Mouse (Mus musculus): ENCODE data around the gene Ywhae.
A peak's percentile ranks its signal among the peaks of the same experiment; 100 is the strongest.

Ywhae gene

DNA sequence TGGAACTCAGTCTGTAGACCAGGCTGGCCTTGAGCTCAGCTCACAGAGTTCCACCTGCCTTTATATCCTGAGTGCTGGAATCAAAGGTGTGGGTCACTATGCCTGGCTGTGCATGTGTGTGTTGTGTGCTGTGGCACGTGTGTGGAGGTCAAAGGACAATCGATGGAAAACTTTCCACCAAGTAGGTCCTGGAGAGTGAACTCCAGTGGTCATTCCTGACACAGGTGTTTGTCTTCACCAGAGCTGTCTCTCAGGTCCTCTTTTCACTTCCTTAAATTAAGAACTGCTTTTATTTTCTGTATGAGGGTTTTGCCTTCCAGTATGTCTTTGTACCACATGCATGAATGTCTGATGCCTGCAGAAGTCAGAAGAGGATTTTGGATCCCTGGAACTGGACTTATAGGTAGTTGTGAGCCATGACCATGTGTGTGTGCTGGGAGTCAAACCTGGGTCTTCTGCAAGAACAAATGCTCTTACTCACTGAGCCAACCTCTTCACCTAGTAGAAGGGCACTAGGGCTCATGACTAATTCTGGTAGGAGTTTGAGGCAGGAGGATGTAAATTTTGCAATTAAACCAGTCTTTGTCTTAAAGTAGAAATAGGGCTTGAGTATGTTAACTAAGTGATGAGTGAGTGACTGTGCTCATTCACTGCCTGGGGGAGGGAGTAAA is 5.3 kb downstream of the Ywhae start:
- no peak for DNase-seq (ENCODE audit: low read depth, low spot score)

DNA sequence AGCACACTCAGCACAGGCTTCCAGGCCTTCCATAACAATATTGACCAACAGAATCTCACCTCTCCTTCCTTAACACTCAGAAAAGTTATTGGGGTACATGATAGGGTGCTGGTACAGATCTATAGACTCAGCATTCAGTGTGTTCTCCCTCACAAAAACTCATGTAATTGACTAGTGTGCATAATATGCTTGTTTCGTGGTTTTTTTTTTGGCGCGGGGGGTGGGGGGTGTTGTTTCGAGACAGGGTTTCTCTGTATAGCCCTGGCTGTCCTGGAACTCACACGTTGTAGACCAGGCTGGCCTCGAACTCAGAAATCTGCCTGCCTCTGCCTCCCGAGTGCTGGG is 5.8 kb downstream of the Ywhae start:
- DNase-seq (ENCODE audit: low read depth, low spot score): no peak

DNA sequence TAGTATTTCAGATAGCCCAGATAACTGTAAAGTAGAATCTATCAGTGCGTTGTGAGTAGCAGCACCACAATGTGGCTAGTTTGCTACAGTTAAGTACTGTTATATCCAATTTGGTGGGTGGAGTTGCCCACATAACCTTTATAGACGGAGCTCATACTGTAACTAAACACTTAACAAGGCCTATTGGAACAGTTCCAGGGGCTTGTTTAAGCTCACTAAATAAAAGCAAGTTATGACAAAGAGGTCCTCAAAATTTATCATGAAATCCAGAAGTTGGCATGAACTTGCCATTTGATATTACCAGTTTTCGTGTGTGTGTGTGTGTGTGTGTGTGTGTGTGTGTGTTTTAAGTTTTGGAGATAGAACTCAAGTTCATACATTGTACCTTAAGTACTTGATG is 7.5 kb downstream of the Ywhae start:
- DNase-seq (ENCODE audit: low read depth, low spot score): no peak

DNA sequence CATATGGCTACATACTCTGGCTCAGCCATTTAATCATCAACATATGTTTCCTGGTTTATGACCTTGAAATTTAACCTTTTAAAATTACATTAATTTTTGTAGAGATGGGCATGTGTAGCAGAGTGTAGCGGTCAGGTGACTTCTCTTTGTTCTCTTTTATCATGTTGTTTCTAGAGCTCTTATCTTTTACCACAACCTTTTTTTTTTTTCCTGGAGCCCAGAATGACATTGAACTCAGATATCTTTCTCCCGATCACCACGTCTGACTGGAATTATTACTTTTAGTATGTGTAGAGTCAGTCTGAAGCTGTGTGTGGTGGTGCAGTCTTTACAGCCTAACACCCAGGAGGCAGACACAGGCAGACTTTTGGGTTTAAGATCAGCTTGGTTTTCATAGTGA is 8.9 kb downstream of the Ywhae start:
- DNase-seq (ENCODE audit: low read depth, low spot score): no peak

DNA sequence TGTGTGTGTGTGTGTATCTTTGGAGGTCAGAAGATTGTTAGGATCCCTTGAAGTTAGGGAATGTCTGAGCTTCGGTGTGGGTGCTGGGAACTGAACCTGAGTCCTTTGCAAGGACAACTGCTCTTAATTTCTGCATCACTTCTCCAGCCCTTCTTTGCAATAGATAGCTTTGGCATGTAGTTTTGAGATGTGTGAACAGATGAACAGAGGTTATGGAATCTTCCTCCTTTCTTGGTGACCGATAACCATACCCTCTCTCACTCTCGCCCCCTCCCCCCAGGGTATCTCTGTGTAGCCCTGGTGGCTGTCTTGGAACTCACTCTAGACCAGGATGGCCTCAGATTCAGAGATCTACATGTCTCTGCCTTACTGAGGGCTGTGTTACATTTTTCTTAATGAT is 12.1 kb downstream of the Ywhae start:
- DNase-seq (ENCODE audit: low read depth, low spot score): no peak

DNA sequence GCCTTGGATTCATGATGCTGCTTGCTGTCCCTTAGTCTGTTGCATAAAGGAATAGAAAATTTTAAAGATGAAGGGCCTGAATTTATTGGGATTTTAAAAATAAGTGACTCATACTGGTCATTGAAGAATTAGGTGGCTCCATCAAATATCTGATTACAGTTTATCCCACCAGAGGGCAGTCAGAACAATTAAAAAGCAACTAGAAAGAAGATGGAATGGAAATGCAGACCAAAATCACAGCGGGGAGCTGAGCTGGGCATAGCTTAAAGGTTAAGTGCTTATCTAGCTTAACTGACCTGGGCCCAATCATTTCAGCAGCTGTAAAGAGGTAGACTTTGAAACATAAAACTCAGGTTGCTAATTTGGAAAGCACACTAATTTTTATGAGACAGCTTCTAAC is 17.9 kb downstream of the Ywhae start:
- DNase-seq (ENCODE audit: low read depth, low spot score): no peak

DNA sequence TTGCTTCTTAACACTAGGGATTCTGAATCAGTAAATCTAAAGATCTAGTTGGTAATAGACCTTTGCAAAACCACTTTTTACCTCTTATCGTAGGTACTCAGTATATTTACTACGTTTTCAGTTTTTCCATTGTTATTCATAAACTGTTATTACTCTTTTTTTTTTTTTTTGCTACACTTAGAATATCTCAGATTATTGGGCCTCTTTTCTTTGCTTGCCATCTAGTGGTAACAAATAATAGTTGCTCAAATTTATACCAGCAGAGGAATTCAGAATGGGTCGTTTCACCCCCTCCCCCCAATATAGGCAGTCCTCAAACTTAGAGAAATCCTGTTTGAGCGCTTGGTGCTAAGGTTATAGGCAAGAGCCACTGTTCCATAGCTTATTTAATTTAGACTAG is 18.4 kb downstream of the Ywhae start:
- DNase-seq (ENCODE audit: low read depth, low spot score): no peak

DNA sequence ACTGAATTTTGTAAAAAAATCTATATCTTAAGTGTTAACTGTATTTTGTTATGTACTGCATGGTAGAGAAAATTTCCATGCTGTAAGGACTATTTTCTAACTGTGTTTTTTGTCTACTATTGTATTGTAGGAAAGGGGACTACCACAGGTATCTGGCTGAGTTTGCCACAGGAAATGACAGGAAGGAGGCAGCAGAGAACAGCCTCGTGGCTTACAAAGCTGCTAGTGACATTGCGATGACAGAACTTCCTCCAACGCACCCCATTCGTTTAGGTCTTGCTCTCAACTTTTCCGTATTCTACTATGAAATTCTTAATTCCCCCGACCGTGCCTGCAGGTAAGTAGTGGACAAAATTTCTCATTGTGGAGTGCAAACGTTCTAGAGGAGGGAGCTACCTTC is 24.0 kb downstream of the Ywhae start:
- DNase-seq (ENCODE audit: low read depth, low spot score): no peak

DNA sequence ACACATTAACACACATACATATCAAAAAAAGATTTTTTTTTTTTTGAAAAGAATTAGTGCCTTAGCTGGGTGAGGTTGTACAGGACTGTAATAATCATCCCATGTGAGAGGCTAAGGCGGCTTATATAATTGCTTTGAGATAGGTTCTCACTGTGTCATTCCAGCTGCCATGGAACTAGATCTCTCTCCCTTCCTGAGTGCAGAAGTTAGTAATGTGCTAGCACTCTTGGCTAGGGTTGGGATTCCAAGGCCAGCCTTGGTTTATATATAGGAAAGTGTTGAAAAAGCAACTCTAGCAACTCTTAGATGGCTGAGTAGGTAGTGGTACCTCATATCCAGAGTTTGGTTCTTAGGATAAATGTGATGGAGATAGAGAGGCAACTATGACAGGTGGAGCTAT is 25.9 kb downstream of the Ywhae start:
- no peak for DNase-seq (ENCODE audit: low read depth, low spot score)

DNA sequence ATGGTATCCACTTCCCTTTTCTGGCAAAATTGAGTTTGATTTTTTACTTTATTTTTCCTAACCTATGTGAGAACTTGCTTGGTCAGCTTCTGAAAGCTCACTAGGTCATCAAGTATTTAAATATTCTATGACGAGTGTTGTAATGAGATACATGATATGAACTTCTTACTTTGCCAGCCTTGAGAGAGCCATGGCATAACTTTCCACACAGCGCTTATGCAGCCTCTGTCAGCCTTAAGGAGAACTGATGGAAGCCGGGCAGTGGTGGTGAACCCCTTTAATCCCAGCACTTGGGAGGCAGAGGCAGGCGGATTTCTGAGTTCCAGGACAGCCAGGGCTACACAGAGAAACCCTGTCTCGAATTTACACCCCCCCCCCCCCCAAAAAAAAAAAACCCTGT is 28.1 kb downstream of the Ywhae start:
- DNase-seq (ENCODE audit: low read depth, low spot score): no peak

DNA sequence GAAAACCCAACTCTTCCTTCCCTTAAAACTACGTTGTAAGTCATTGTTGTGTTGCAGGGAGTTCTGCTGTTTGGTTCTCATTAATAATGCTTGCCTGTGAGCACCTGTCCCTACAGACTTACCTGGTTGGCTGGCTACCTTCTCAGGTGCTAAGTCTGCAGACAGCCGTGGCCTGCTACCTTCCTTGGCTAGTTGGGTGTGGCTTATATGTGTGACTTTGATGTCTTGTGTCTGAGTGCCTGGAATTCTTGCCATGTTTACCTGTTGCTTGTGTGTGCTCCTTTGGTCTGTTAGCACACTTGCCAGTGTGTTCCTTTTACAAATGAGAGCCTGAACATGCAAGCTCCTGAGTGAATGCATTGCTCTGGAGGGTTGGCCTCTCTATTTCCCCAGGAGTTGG is 30.0 kb downstream of the Ywhae start:
- DNase-seq (ENCODE audit: low read depth, low spot score): no peak

DNA sequence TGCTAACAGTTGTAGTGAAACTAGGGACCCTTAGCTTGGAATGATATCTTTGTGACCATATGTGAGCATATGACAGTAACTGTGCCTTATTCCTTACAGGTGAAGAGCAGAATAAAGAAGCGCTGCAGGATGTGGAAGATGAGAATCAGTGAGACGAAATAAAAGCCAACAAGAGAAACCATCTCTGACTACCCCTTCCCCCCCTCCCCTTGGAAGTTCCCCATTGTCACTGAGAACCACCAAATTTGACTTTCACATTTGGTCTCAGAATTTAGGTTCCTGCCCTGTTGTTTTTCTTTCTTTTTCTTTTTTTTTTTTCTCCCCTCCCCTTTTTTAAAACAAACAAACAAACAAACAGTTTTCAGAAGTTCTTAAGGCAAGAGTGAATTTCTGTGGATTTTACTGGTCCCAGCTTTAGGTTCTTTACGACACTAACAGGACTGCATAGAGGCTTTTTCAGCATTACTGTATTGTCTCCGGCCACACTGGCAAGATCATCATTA is 31.9 kb downstream of the Ywhae start:
- DNase-seq (ENCODE audit: low read depth, low spot score): no peak

DNA sequence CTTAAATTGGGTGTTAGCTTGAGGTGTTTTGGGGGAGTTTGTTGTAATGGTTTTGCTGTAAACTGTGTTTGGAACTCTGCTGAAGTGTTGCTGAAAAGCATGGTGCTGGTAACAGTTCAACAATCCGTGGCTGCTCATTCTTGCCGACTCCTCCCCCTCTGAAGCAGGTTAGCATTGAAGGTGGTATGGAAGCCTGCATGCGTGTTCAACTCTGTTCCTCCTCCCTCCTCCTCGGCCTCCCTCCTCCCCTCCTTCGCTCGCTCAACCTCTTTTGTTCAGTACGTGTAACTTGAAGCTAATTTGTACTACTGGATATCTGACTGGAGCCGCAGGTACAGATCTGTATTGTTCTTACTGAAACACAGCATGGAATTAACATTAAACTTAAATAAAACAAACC is 32.5 kb downstream of the Ywhae start:
- no peak for DNase-seq (ENCODE audit: low read depth, low spot score)

DNA sequence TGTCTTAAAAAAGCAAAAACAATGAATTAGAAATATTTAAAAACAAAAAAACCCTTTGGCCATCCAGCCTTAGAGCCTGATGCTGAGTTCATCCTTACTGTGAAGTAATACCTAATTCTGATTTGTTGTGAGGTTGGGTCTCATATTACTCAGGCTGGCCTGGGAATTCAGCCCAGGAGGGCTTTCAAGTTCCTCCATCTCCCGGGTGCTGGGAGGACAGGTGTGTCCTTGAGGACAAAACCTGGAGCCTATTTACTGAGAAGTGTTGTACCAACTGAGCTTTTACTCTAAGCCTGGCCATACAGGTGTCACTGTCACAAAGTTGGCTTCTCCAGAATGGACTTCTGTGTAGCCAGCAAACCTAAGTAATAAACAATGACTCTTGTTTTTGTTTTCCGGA is 34.3 kb downstream of the Ywhae start:
- no peak for DNase-seq (ENCODE audit: low read depth, low spot score)

DNA sequence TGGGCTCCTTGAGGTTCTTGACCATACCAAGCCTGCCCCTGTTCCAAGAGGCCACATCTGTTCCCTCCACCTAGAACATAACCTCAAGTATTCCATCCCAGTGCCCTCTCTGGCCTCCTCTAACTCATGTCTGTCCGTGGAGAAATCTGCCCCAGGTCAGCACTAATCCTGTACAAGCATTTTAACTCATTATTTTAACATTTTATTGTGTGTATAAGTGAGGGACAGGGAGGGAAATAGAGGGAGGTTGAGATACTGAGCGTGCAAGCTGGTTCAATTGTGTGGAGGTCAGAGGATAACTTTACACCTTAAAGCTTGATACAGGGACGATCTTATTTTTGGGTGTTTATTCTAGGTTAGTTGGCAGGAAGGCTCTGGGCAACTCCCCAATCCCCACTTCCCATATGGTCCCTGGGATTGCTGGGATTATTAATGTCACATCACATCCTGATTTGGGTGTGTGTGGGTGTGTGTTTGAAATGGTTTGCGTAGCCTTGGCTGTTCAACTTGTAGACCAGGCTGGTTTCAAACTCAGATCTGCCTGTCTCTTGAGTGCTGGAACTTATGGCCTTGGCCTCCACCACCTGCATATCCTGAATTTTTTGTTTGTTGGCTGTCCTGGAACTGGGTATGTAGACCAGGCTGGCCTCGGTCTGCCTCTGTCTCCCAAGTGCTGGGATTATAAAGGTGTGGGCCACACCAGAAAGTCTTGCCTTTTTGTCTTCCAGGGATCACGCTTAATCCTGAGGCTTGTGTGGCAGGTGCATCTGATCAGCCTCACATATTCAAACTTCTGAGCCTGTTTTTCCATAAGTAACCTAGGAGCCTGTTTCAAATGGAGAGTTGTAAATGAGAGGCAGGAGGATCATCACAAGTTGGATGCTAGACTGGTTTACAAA is 35.7 kb downstream of the Ywhae start:
- no peak for DNase-seq (ENCODE audit: low read depth, low spot score)

DNA sequence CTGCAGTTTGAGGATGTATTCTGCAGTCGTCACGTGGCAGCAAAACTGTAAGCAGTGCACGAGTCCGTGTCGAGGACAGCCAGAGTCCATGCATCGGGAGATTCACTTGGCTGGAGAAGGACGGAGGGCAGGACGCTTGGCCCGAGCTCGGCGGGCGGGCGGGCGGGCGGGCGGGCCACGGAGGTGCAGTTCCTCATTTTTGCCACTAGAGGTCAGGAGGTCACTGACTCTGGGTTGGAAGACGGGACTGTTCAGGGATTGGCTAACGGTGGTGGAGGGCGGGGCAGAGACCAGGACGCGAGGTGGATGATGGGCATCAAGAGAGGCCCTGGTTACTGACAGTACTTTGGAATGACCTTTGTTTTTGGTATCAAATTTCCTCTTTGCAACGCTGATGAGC is 36.5 kb downstream of the Ywhae start:
- DNase-seq (ENCODE audit: low read depth, low spot score): peak; percentile 89

DNA sequence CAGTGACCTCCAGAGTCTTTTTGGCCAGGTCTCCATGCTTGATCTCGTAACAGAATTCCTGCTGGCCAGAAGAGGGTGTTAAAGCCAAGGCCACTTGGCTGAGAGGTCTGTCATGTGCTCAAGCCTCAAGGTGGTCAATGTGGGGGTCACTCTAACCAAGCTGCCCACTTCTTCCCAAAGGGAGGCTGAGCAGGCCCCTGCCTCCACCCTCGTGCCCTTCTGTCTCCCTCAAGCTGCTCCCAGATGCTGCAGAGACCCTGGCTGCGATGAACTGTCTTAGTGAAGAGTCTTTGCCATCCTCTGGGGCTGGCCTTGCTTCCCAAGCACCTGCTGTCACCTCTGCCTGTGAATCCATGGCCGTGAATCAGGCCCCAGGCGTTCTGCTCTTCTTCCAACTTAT is 39.9 kb downstream of the Ywhae start:
- DNase-seq (ENCODE audit: low read depth, low spot score): no peak

DNA sequence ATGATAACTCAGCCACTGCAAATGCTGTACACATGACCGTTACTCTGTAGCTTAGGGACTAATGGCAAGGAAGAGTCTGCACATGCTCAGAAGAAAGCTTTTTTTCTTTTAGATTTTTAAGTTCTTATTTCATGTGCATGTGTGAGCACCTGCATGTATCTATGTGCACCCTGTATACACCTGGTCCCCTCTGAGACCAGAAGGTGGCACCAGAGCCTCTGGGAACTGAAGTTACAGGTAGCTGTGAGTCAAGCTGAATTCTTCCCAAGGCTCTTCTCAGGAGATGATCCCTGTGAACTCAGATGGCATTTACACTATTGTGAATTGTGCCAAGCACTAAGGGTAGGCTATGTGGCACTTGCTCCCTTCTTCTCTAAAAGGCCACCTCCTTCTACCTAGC is 43.2 kb downstream of the Ywhae start:
- DNase-seq (ENCODE audit: low read depth, low spot score): no peak

DNA sequence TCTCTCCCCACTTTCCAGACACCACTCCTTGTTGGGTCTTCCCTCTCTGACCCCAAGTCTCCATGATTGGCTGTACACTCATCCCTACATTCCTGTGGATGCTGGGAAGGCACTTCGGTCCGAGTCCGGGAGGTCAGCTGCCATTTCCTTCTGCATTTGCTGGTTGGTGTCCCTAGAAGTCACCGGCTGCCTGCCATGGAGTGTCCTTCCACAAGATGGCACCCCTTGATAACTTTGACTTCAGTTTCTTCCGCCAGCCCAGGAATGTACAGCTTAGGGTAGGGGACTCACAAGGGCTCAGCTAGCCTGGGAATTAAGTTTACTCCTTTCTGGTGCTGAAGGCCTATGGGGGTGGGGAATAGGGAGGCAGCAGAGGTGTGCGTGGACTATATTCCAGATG is 49.2 kb downstream of the Ywhae start:
- peak; percentile 77 for DNase-seq (ENCODE audit: low read depth, low spot score)

DNA sequence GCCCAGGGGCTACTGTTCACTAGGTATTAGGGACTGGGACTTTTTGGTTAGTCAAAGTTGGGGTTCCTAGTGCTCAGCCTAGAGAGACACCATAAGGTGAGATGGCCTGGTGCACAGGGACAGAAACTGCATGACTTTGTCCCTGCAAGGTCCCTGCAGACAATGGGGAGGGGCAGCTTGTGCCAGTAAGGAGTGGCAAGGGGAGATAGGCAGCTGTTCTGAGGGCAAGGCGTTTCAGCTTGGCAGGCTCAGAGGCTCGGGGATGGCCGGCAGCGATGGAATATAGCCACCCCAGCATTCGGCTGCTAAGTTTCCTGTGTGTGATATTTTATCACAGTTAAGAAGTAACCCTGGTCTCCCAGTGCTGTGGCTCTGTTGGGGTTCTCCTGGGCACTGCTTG is 51.1 kb downstream of the Ywhae start:
- DNase-seq (ENCODE audit: low read depth, low spot score): no peak

DNA sequence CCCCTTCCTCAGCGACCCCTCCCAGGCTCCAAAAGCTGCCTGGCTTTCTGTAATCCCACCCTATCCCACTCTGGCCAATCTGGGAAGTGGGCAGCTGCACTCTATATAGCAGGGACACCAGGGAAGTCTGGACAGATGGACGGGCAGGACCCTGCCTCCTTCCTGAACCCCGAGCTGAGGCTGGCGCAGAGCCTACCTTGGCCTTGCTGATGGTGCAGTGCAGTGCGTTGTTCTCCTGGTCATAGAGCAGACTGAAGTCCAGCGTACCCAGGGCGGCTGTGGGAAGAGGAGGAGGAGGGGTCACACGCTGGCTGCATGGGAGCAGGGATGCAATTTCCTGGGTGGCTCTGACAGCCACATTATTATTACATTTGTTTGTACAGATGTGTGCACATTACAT is 53.2 kb downstream of the Ywhae start:
- no peak for DNase-seq (ENCODE audit: low read depth, low spot score)

DNA sequence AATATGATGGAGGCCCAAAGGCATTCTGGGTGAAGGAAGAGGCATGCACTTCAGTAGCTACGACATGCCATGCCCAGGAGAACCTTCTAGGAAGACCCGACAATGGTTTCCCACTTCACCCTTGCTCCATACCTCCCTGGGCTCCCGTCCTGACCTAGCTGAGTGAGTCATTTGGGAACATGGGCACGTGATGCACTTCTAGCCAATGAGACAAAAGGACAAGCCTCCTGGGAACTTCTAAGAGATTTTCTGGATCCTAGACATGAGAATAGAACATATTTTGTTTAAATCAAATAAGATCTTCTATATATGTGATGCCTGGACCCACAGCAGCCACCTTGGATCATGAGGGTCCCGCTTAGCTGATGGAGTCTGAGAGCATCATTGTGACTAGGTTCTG is 59.9 kb downstream of the Ywhae start:
- DNase-seq (ENCODE audit: low read depth, low spot score): no peak

DNA sequence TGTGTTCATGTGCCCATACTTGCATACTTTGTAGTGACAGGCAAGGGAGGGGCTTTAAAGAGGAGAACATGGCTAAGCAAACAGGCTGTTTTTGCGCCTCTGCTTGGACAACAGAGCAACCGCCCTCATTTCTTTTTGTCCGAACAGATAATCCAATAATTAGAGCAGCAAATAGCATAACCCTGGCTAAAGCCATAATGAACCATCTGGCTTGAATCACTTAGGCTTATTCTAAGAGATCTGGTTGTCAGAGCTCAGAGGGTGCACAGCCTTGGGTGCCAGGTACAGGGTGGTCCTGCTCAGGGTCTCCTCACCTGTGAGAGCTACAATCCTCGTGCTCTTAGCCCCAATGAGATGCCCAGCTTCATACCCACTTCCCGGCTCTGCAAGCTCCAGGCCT is 60.7 kb downstream of the Ywhae start:
- no peak for DNase-seq (ENCODE audit: low read depth, low spot score)
